Mouse (Mus musculus) heart, adult 11 months (tissue): ENCODE data around the gene Hmgb3.

Experiments
- DNase-seq: peaks from one replicate; pipeline ENCODE4 v3.0.0; 2022

Hmgb3 gene

DNA sequence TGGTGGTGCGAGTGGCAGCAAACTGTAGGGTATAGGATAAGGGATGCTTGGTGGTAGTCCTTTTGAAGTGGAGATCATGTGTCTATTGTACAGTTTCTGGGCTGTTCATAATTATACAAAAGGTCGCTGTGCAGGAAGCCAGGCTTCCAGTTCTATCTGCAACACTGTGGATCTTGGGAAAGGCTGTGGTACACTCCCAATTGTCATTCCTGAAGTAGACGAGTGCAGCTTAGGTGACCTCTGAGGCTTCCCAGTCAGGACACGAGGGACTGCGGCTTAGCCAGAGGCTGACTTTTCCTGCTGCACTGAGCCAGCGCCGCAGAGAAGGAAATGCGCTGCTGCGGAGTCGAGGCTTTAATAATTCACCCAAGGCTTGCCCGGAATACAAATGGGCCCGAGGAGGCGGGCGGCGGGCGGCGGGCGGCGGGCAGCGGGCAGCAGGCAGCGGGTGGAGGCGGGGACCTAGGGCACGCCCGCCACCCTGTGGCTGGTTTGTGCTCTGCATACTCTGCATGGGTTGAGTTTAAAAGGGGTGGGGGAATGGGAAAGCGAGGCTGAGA is 45.4 kb downstream of the Hmgb3 start:
- peak; percentile 90 for DNase-seq
